Mouse (Mus musculus): ENCODE results near the gene Mmp13. TPM values are rescaled to one million over a fixed set of nuclear protein-coding genes. Genes with fewer than 3 reads are reported as not detected.

Gene Mmp13
- polyA plus RNA-seq (2017; shearing (Covaris generic)) = not detected

DNA sequence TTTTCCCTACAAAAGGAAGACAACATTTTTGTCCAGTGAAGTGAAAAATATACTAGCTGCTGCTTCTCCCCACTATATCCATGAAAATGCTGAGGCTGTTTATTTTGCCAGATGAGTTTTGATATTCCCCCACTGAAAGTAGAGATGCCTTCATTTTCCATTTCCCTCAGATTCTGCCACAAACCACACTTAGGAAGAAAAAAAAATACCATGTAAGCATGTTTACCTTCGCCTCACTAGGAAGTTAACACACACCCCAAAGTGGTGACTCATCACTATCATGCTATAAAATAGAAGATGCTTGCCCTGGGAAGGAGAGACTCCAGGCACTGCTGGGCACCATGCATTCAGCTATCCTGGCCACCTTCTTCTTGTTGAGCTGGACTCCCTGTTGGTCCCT lies at the start of gene Mmp13:
Mmp13 (plus strand) TSS at position 301 of the 400 bp plus-strand sequence.

Other genes starting within 250 kb of the Mmp13 start
- gene Dync2h1, start 88.1 kb upstream of the Mmp13 start, polyA plus RNA-seq (2017; shearing (Covaris generic)) = 2.9 TPM
- 180 TPM for gene Dcun1d5, start 88.0 kb upstream of the Mmp13 start, polyA plus RNA-seq (2017; shearing (Covaris generic))
- 0.30 TPM for gene Mmp12, start 71.9 kb downstream of the Mmp13 start, polyA plus RNA-seq (2017; shearing (Covaris generic))
- gene Mmp1b, start 115.5 kb downstream of the Mmp13 start, polyA plus RNA-seq (2017; shearing (Covaris generic)) = not detected
- not detected for gene Mmp3, start 173.3 kb downstream of the Mmp13 start, polyA plus RNA-seq (2017; shearing (Covaris generic))
- gene Mmp10, start 229.8 kb downstream of the Mmp13 start, polyA plus RNA-seq (2017; shearing (Covaris generic)) = 4.6 TPM

Measured in effector memory CD4-positive, alpha-beta T cell, adult 5 months (primary cell).